Comparison of ENCODE assay signal across 9 mouse cellular contexts in genomic region chr15:88851076-88851475, GRCm38 (mm10). TPM values are rescaled to one million over a fixed set of nuclear protein-coding genes. Genes with fewer than 3 reads are reported as not detected.
DNase-seq lines count a peak whose midpoint lies in the region; ATAC-seq lines count a peak whose summit lies in the region.
"Had no signal": no experiment of that assay in that cellular context is flagged by ENCODE, and none has a peak within 500 bp of the region (broad histone marks: within the 10 kb centered on the region; RNA-seq: fewer than 3 reads in every experiment).

No protein-coding gene starts in this region.

- no peak overlapping the region for H3K4me3 ChIP-seq in hindbrain, embryonic 10.5 days
- H3K4me3 ChIP-seq in hindbrain, embryonic 14.5 days (replicated peaks; ENCODE audit: low read length), result no peak overlapping the region
- H3K4me3 ChIP-seq in brown adipose tissue, adult 24 weeks (ENCODE audit: insufficient read depth, low read depth, low read length), result no peak overlapping the region
- H3K4me3 ChIP-seq in intestine, embryonic 15.5 days (replicated peaks), result no peak overlapping the region

- H3K27ac ChIP-seq in hindbrain, embryonic 10.5 days, result peak overlapping the region; percentile 56
- H3K27ac ChIP-seq in hindbrain, embryonic 14.5 days, result no peak overlapping the region
- peak overlapping the region; percentile 91 for H3K27ac ChIP-seq in brown adipose tissue, adult 24 weeks (replicated peaks; ENCODE audit: low read depth, low read length)
- peak overlapping the region; percentile 58 for H3K27ac ChIP-seq in intestine, embryonic 15.5 days

- 54% methylated on average over 3 of the region's 3 CpGs for WGBS in hindbrain, embryonic 10.5 days
- 53% methylated on average over 3 of the region's 3 CpGs for WGBS in hindbrain, embryonic 14.5 days
- WGBS in intestine, embryonic 15.5 days, result 50% methylated on average over 3 of the region's 3 CpGs

- H3K27me3 ChIP-seq in hindbrain, embryonic 10.5 days (ENCODE audit: insufficient read depth, poor library complexity, severe bottlenecking), result no peaks in the 10 kb centered on the region
- H3K27me3 ChIP-seq in hindbrain, embryonic 14.5 days (ENCODE audit: control insufficient read depth, insufficient read depth, low read length), result no peaks in the 10 kb centered on the region
- no peaks in the 10 kb centered on the region for H3K27me3 ChIP-seq in intestine, embryonic 15.5 days (replicated peaks)

- no peak for DNase-seq in hindbrain, embryonic 10.5 days (ENCODE audit: low spot score)
- DNase-seq in hindbrain, embryonic 14.5 days (ENCODE audit: low spot score), result no peak
- DNase-seq in kidney, postnatal 36 days, result peak; percentile 80 to 84
- no peak for DNase-seq in layer of hippocampus, postnatal 10 days (ENCODE audit: low spot score in 2 of 2)
- DNase-seq: spleen, adult 18-20 months; thymus, postnatal 36 days had no signal

- no peak overlapping the region for H3K4me2 ChIP-seq in hindbrain, embryonic 14.5 days (replicated peaks)
- H3K4me2 ChIP-seq in intestine, embryonic 15.5 days (replicated peaks), result 0 out of 2 replicates have a peak overlapping the region, but pooled peaks have one; percentile 11

- no peak overlapping the region for H3K9ac ChIP-seq in hindbrain, embryonic 14.5 days
- H3K9ac ChIP-seq in intestine, embryonic 15.5 days, result no peak overlapping the region; the same call in 1 of the 2 replicates

- ATAC-seq in hindbrain, embryonic 14.5 days (ENCODE audit: low FRiP score), result no peak
- ATAC-seq in intestine, embryonic 15.5 days, result peak; percentile 7
- ATAC-seq in megakaryocyte-erythroid progenitor cell, adult 5-6 weeks (replicated peaks; ENCODE audit: low FRiP score, low TSS enrichment, poor library complexity, severe bottlenecking), result no peak

- no peaks in the 10 kb centered on the region for H3K36me3 ChIP-seq in hindbrain, embryonic 10.5 days
- no peaks in the 10 kb centered on the region for H3K36me3 ChIP-seq in hindbrain, embryonic 14.5 days (replicated peaks; ENCODE audit: control insufficient read depth, insufficient read depth)
- H3K36me3 ChIP-seq in intestine, embryonic 15.5 days, result no peaks in the 10 kb centered on the region

- H3K9me3 ChIP-seq in hindbrain, embryonic 10.5 days, result no peaks in the 10 kb centered on the region
- H3K9me3 ChIP-seq in hindbrain, embryonic 14.5 days (ENCODE audit: control insufficient read depth, low read length), result no peaks in the 10 kb centered on the region
- H3K9me3 ChIP-seq in intestine, embryonic 15.5 days, result no peaks in the 10 kb centered on the region

- peaks cover 45% of the 10 kb centered on the region for H3K4me1 ChIP-seq in hindbrain, embryonic 10.5 days (replicated peaks)
- peaks cover 6% of the 10 kb centered on the region; the same call in 1 of the 2 replicates for H3K4me1 ChIP-seq in hindbrain, embryonic 14.5 days (replicated peaks; ENCODE audit: control insufficient read depth, insufficient read depth, low read length)
- H3K4me1 ChIP-seq in brown adipose tissue, adult 24 weeks (ENCODE audit: control insufficient read depth, insufficient read depth, insufficient read length, low read length), result peaks cover 68% of the 10 kb centered on the region
- peaks cover 38% of the 10 kb centered on the region for H3K4me1 ChIP-seq in intestine, embryonic 15.5 days (replicated peaks)

RNA-seq across cellular contexts. Expression of gene Pim3, which starts 10.9 kb away (rescaled TPM):
- polyA plus RNA-seq in hindbrain, embryonic 10.5 days (2016; fragmentation: Nextera tagmentation; extraction: Ambion mirVana), result 41.3 and 48.3 TPM in 2 replicates
- 52.1 and 61.0 TPM in 2 replicates for polyA plus RNA-seq in hindbrain, embryonic 14.5 days (2014; fragmentation: Nextera tagmentation; extraction: Ambion mirVana)
- polyA plus RNA-seq in brown adipose tissue, adult 24 weeks (2012; ENCODE audit: insufficient read depth, insufficient read length, missing spikeins), result 29.2 and 73.9 TPM in 2 replicates
- 53.8 and 54.5 TPM in 2 replicates for polyA plus RNA-seq in intestine, embryonic 15.5 days (2015; fragmentation: Nextera tagmentation; extraction: Ambion mirVana)
- total RNA-seq in megakaryocyte-erythroid progenitor cell, adult 5-6 weeks (2014; fragmentation: Nextera tagmentation), result 5.1 and 6.4 TPM in 2 replicates
- 5.5 and 12.5 TPM in 2 replicates for total RNA-seq in megakaryocyte-erythroid progenitor cell, adult 5-6 weeks (2017)
- 10 to 100 TPM; 35.7 to 39.5 TPM for total RNA-seq in layer of hippocampus, postnatal 10 days (2021)

RNA-seq across cellular contexts. Expression of gene Creld2, which starts 31.6 kb away (rescaled TPM):
- 88.5 and 106 TPM in 2 replicates for polyA plus RNA-seq in hindbrain, embryonic 10.5 days (2016; fragmentation: Nextera tagmentation; extraction: Ambion mirVana)
- 59.5 and 64.0 TPM in 2 replicates for polyA plus RNA-seq in hindbrain, embryonic 14.5 days (2014; fragmentation: Nextera tagmentation; extraction: Ambion mirVana)
- 7.8 and 12.6 TPM in 2 replicates for polyA plus RNA-seq in brown adipose tissue, adult 24 weeks (2012; ENCODE audit: insufficient read depth, insufficient read length, missing spikeins)
- polyA plus RNA-seq in intestine, embryonic 15.5 days (2015; fragmentation: Nextera tagmentation; extraction: Ambion mirVana), result 97.9 and 131 TPM in 2 replicates
- 24.8 and 29.7 TPM in 2 replicates for total RNA-seq in megakaryocyte-erythroid progenitor cell, adult 5-6 weeks (2014; fragmentation: Nextera tagmentation)
- total RNA-seq in megakaryocyte-erythroid progenitor cell, adult 5-6 weeks (2017), result 47.8 and 50.9 TPM in 2 replicates
- total RNA-seq in layer of hippocampus, postnatal 10 days (2021), result 10 to 100 TPM; 19.8 to 20.5 TPM

RNA-seq across cellular contexts. Expression of gene Alg12, which starts 32.0 kb away (rescaled TPM):
- polyA plus RNA-seq in hindbrain, embryonic 10.5 days (2016; fragmentation: Nextera tagmentation; extraction: Ambion mirVana), result 11.7 and 12.2 TPM in 2 replicates
- polyA plus RNA-seq in hindbrain, embryonic 14.5 days (2014; fragmentation: Nextera tagmentation; extraction: Ambion mirVana), result 9.0 and 10.0 TPM in 2 replicates
- 6.0 and 7.2 TPM in 2 replicates for polyA plus RNA-seq in brown adipose tissue, adult 24 weeks (2012; ENCODE audit: insufficient read depth, insufficient read length, missing spikeins)
- polyA plus RNA-seq in intestine, embryonic 15.5 days (2015; fragmentation: Nextera tagmentation; extraction: Ambion mirVana), result 12.7 and 14.0 TPM in 2 replicates
- total RNA-seq in megakaryocyte-erythroid progenitor cell, adult 5-6 weeks (2014; fragmentation: Nextera tagmentation), result 2.8 and 8.3 TPM in 2 replicates
- total RNA-seq in megakaryocyte-erythroid progenitor cell, adult 5-6 weeks (2017), result 3.3 and 5.2 TPM in 2 replicates
- total RNA-seq in layer of hippocampus, postnatal 10 days (2021), result 10 to 100 TPM in 1 of 2 experiments, 1 to 10 TPM in 1; 9.8 to 10.3 TPM

Comparison
In these comparisons a context has a peak if more than half of its experiments do, and no peak if none do; other contexts are left out.
1. DNase-seq: peak in kidney, postnatal 36 days (2 of 2); none in hindbrain, embryonic 10.5 days (single experiment), hindbrain, embryonic 14.5 days (single experiment) and layer of hippocampus, postnatal 10 days (0 of 2).